Mouse (Mus musculus): ENCODE data around the gene Acad9. TPM values are rescaled to one million over a fixed set of nuclear protein-coding genes. Genes with fewer than 3 reads are reported as not detected.

Gene Acad9
- polyA plus RNA-seq (2021; fragmentation: Nextera tagmentation) = 31.5 and 39.1 TPM in 2 replicates
- long read RNA-seq, experiment 1, transcript Acad9-201 (18 exons, 3,930 nt) = major isoform, 231 of 267 reads
- long read RNA-seq, experiment 1, partial matches to known transcripts = 9 of 267 reads
- long read RNA-seq, experiment 1, other reads (novel, unspliced or antisense) = 20 of 267 reads
- long read RNA-seq, experiment 2, transcript Acad9-201 (18 exons, 3,930 nt) = major isoform, 41 of 57 reads
- long read RNA-seq, experiment 2, partial matches to known transcripts = 12 of 57 reads
- long read RNA-seq, experiment 2, other reads (novel, unspliced or antisense) = 4 of 57 reads

DNA sequence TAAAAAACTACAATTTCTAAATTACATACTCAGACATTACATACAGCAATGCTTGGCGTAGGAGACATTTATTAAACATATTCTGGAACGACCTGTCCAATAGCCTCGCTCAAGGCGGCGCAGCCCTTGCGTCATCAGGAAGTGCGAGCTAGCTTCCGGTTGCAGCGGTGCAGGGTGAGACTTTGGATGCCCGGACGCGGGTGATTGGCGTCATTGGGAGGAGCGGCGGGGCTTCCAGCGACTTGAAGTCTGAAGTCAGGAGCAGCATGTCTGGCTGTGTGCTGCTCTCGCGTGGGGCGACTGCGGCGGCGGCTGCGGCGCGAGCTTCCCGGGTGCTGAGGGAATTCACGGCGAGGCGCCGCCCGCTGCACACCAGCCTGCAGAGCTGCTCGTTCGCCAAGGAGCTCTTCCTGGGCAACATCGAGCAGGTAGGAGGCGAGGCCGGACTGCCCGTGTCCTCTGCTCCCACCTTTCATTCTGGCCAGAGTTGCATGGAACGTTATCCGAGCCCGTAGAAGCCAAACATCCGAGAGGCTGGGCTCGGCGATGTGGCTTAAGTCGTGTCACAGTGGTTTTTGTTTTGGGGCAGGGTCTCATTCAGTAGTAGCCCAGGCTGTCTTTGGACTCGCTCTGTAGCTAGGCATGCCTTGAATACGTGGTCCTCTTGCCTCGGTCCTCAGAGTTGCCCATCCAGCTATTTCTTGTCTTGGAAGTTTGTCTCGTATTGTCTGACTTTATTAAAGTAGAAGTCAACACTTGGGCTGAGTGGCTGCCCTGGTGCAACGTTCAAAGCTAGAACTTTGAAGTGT is at the start of gene Acad9:
TSS of gene Acad9 (plus strand) at position 137 of the 809 bp plus-strand sequence.

DNA sequence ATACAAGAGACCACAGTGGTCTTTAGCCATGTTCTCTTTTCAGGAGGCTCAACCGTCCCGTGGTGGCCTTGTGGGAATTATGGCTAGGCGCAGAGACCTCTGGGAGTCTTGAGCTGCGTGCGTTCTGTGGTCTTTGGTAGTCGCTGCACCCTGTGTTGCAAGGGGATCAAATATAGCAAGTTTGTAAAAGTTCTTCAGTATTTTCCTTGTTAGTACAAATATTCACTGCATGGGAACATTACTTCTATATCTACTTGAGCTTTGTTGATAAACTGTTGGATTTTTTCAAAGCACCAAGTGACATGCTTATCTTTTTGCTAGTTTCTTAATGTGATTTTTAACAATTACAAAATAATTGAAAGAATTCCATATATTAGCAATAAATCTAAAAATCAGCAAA is 12.3 kb upstream of the Acad9 start, which contains the start of gene Ccdc144b:
TSS of gene Ccdc144b (minus strand) at position 101 of the 400 bp plus-strand sequence.

Other genes with a start within 250 kb of the Acad9 start
- 56.4 and 60.9 TPM in 2 replicates for gene Dcun1d1, start 128.5 kb upstream of the Acad9 start, polyA plus RNA-seq (2021; fragmentation: Nextera tagmentation)
- gene Mccc1, start 65.3 kb upstream of the Acad9 start, polyA plus RNA-seq (2021; fragmentation: Nextera tagmentation) = 13.4 and 15.7 TPM in 2 replicates
- gene Ccdc144b, start 12.4 kb upstream of the Acad9 start, polyA plus RNA-seq (2021; fragmentation: Nextera tagmentation) = not detected in 2 replicates
- 5.4 and 7.4 TPM in 2 replicates for gene D3Ertd254e, start 85.0 kb downstream of the Acad9 start, polyA plus RNA-seq (2021; fragmentation: Nextera tagmentation)
- gene Qrfpr, start 156.3 kb downstream of the Acad9 start, polyA plus RNA-seq (2021; fragmentation: Nextera tagmentation) = 4.1 and 5.6 TPM in 2 replicates

All from left cerebral cortex, adult 6 months (tissue).